Mouse (Mus musculus): ENCODE data around the gene Abhd12. TPM values are rescaled to one million over a fixed set of nuclear protein-coding genes. Genes with fewer than 3 reads are reported as not detected.

The Abhd12 gene
- polyA plus RNA-seq, 1 experiment from 2014 or later, result 24.5 TPM

- H3K9ac ChIP-seq (replicated peaks), result no peak overlapping the region
- H3K4me3 ChIP-seq (ENCODE audit: low read depth, low read length), result no peak overlapping the region
- H3K9me3 ChIP-seq (ENCODE audit: low read length), result no peaks in the 10 kb centered on the region
- WGBS (ENCODE audit: insufficient replicate concordance), result 71% methylated on average over 4 of the region's 4 CpGs
- no peak overlapping the region for H3K4me2 ChIP-seq (ENCODE audit: low read depth, low read length)
- H3K27ac ChIP-seq (ENCODE audit: low read depth), result no peak overlapping the region
- TF ChIP-seq CTCF (IDR thresholded peaks at IDR 0.05; ENCODE audit: low read depth) (peak; percentile 18; the same call in 1 of the 2 replicates), EP300 (IDR thresholded peaks at IDR 0.05; ENCODE audit: low read depth) (no peak)
- H3K4me1 ChIP-seq (ENCODE audit: insufficient read depth), result no peaks in the 10 kb centered on the region
- H3K36me3 ChIP-seq (replicated peaks; ENCODE audit: insufficient read depth, low read length), result peaks cover 53% of the 10 kb centered on the region
- ATAC-seq (no peak), DNase-seq (no peak)
- no peaks in the 10 kb centered on the region for H3K27me3 ChIP-seq (ENCODE audit: insufficient read depth, low read length)
These were observed 75.9 kb downstream of the Abhd12 start for GRCm38 (mm10) chr2:150828654-150829053.

- DNase-seq, result no peak
- H3K9me3 ChIP-seq (ENCODE audit: low read length), result no peaks in the 10 kb centered on the region
- peaks cover 54% of the 10 kb centered on the region for H3K36me3 ChIP-seq (replicated peaks; ENCODE audit: insufficient read depth, low read length)
- H3K27ac ChIP-seq (ENCODE audit: low read depth), result no peak overlapping the region
- TF ChIP-seq CTCF (IDR thresholded peaks at IDR 0.05; ENCODE audit: low read depth) (peak; percentile 33), EP300 (IDR thresholded peaks at IDR 0.05; ENCODE audit: low read depth) (no peak)
- no peaks in the 10 kb centered on the region for H3K27me3 ChIP-seq (ENCODE audit: insufficient read depth, low read length)
- 64% methylated on average over 3 of the region's 3 CpGs for WGBS (ENCODE audit: insufficient replicate concordance)
- no peak for ATAC-seq
- no peak overlapping the region for H3K4me3 ChIP-seq (ENCODE audit: low read depth, low read length)
- no peaks in the 10 kb centered on the region for H3K4me1 ChIP-seq (ENCODE audit: insufficient read depth)
- no peak overlapping the region for H3K9ac ChIP-seq (replicated peaks)
- H3K4me2 ChIP-seq (ENCODE audit: low read depth, low read length), result no peak overlapping the region
These were observed 76.4 kb downstream of the Abhd12 start for GRCm38 (mm10) chr2:150828164-150828563.

GRCm38 (mm10) chr2:150826426-150826825 is 78.1 kb downstream of the Abhd12 start:
- DNase-seq (no peak), ATAC-seq (no peak)
- no peak overlapping the region for H3K4me3 ChIP-seq (ENCODE audit: low read depth, low read length)
- no peak overlapping the region for H3K4me2 ChIP-seq (ENCODE audit: low read depth, low read length)
- no peaks in the 10 kb centered on the region for H3K27me3 ChIP-seq (ENCODE audit: insufficient read depth, low read length)
- H3K9me3 ChIP-seq (ENCODE audit: low read length), result no peaks in the 10 kb centered on the region
- H3K4me1 ChIP-seq (ENCODE audit: insufficient read depth), result no peaks in the 10 kb centered on the region
- 79% methylated on average over 3 of the region's 3 CpGs for WGBS (ENCODE audit: insufficient replicate concordance)
- H3K9ac ChIP-seq (replicated peaks), result no peak overlapping the region
- H3K36me3 ChIP-seq (replicated peaks; ENCODE audit: insufficient read depth, low read length), result peaks cover 50% of the 10 kb centered on the region
- TF ChIP-seq CTCF (IDR thresholded peaks at IDR 0.05; ENCODE audit: low read depth), result no peak
- no peak for TF ChIP-seq EP300 (IDR thresholded peaks at IDR 0.05; ENCODE audit: low read depth)
- H3K27ac ChIP-seq (ENCODE audit: low read depth), result no peak overlapping the region

GRCm38 (mm10) chr2:150822987-150823386 is 81.6 kb downstream of the Abhd12 start:
- Histone ChIP-seq H3K4me1 (ENCODE audit: insufficient read depth) (no peaks in the 10 kb centered on the region), H3K36me3 (replicated peaks; ENCODE audit: insufficient read depth, low read length) (peaks cover 47% of the 10 kb centered on the region)

GRCm38 (mm10) chr2:150820720-150821119 is 83.8 kb downstream of the Abhd12 start:
- H3K4me2 ChIP-seq (ENCODE audit: low read depth, low read length), result no peak overlapping the region
- ATAC-seq (no peak), DNase-seq (no peak)
- H3K4me3 ChIP-seq (ENCODE audit: low read depth, low read length), result no peak overlapping the region
- 70% methylated on average over 8 of the region's 8 CpGs for WGBS (ENCODE audit: insufficient replicate concordance)
- H3K36me3 ChIP-seq (replicated peaks; ENCODE audit: insufficient read depth, low read length), result peaks cover 46% of the 10 kb centered on the region
- H3K27ac ChIP-seq (ENCODE audit: low read depth), result no peak overlapping the region
- H3K4me1 ChIP-seq (ENCODE audit: insufficient read depth), result no peaks in the 10 kb centered on the region
- no peaks in the 10 kb centered on the region for H3K27me3 ChIP-seq (ENCODE audit: insufficient read depth, low read length)
- H3K9ac ChIP-seq (replicated peaks), result no peak overlapping the region
- TF ChIP-seq CTCF (IDR thresholded peaks at IDR 0.05; ENCODE audit: low read depth) (no peak), EP300 (IDR thresholded peaks at IDR 0.05; ENCODE audit: low read depth) (no peak)
- no peaks in the 10 kb centered on the region for H3K9me3 ChIP-seq (ENCODE audit: low read length)

More at GRCm38 (mm10) chr2:150822987-150823386, 81.6 kb downstream of the Abhd12 start:
- WGBS (ENCODE audit: insufficient replicate concordance), result 57% methylated on average over 8 of the region's 8 CpGs
- no peak overlapping the region for H3K4me3 ChIP-seq (ENCODE audit: low read depth, low read length)
- no peak for ATAC-seq
- no peak overlapping the region for H3K9ac ChIP-seq (replicated peaks)
- no peak overlapping the region for H3K27ac ChIP-seq (ENCODE audit: low read depth)
- no peak for DNase-seq
- H3K27me3 ChIP-seq (ENCODE audit: insufficient read depth, low read length), result no peaks in the 10 kb centered on the region
- TF ChIP-seq EP300 (IDR thresholded peaks at IDR 0.05; ENCODE audit: low read depth), result no peak
- TF ChIP-seq CTCF (IDR thresholded peaks at IDR 0.05; ENCODE audit: low read depth), result no peak
- H3K4me2 ChIP-seq (ENCODE audit: low read depth, low read length), result no peak overlapping the region
- H3K9me3 ChIP-seq (ENCODE audit: low read length), result no peaks in the 10 kb centered on the region

- ATAC-seq, result no peak
- Histone ChIP-seq H3K4me2 (ENCODE audit: low read depth, low read length) (no peak overlapping the region), H3K27me3 (ENCODE audit: insufficient read depth, low read length) (no peaks in the 10 kb centered on the region), H3K9ac (replicated peaks) (no peak overlapping the region), H3K36me3 (replicated peaks; ENCODE audit: insufficient read depth, low read length) (peaks cover 44% of the 10 kb centered on the region), H3K4me1 (ENCODE audit: insufficient read depth) (no peaks in the 10 kb centered on the region), H3K9me3 (ENCODE audit: low read length) (no peaks in the 10 kb centered on the region), H3K4me3 (ENCODE audit: low read depth, low read length) (no peak overlapping the region), H3K27ac (ENCODE audit: low read depth) (no peak overlapping the region)
- WGBS (ENCODE audit: insufficient replicate concordance), result 81% methylated on average over 8 of the region's 8 CpGs
- TF ChIP-seq EP300 (IDR thresholded peaks at IDR 0.05; ENCODE audit: low read depth), result no peak
- no peak for TF ChIP-seq CTCF (IDR thresholded peaks at IDR 0.05; ENCODE audit: low read depth)
- no peak for DNase-seq
These were observed 85.8 kb downstream of the Abhd12 start for GRCm38 (mm10) chr2:150818742-150819141.
